Mouse (Mus musculus) spleen, postnatal 4 days (tissue): ENCODE results near the gene Cpm.
"Not testable (repeated sequence)": the region's sequence is repeated elsewhere in the genome, so short reads cannot be mapped to it uniquely, and the experiment has no call there.

ENCODE experiments used
- DNase-seq, 2 experiments: peaks; one replicate each; pipeline ENCODE4 v3.0.0; 2022; ENCODE audit warnings: low spot score in 2 of 2

The Cpm gene

DNA sequence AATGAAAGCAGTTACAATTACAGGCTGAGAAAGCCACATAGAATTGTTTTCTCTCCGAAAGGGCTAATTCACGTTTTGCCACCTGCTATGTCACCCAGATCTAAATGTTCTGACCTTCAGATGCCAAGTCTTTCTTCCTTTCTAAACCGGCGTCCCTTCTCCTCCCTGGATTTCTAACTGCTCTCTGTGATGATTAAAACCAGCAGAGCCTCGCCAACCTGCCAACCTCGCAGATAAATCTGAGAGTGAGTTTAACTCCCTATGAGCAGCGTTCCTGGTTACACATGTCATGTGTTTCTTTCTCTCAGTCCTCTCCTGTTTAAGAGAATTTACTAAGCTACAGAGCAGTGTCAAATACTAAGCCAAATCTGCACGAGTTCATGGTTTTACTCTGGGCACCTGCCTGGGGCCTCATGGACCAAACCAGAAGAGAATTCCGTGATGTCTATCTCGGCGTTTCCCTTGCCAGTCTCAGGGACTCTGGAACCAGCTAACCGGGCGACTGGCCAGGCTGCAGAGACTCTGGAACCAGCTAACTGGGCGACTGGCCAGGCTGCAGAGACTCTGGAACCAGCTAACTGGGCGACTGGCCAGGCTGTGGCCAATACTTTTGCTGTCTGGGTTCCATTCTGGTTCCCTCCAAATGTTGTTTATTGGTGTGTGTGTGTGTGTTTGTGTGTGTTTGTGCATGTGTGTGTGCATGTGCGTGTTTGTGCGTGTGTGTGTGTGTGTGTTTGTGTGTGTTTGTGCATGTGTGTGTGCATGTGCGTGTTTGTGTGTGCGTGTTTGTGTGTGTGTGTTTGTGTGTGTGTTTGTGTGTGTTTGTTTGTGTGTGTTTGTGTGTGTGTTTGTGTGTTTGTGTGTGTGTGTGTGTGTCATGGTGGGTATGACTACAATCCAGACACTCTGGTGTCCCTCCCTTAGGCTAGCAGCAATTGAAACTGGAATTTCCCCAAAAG, 89.1 kb downstream of the Cpm start:
- no peak for DNase-seq

DNA sequence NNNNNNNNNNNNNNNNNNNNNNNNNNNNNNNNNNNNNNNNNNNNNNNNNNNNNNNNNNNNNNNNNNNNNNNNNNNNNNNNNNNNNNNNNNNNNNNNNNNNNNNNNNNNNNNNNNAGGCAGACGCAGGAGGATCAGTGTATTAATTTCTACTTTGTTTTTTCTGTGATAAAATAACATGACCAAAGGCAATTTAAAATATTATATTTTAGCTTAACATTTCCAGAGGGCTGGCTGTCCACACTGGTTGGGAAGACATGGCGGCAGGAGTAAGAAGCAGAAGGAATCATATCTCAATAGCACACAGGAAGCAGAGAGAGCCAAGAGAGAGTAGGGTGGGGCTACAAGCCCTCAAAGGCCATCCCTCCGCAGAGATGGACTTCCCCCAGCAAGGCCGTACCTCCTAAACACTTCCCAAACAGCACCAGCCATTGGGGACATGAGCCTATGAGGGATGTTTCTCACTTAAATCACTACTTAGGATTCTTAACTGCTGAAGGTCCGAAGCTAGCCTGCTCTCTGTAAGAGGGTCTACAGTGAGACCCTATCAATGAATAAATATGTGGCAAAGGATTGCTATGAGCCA, 94.9 kb downstream of the Cpm start:
- no peak for DNase-seq

DNA sequence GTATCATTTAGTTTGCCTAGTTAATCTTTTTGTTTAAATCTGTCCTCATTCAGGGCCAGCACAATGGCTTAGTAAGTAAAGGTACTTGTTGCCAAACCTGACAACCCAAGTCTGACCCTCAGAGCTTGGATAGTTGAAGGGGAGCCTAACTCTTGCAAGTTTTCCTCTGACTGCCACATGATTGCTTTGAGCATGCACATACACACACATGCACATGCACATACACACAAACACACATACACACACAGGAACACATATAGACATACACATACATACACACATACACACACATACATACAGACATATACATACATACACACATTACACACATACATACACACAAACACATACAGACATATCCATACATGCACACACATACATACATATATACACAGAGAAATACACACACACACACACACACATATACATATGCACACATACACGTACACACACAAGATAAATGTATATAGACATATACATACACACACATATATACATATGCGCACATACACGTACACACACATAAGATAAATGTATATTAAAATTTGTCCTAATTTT, 95.6 kb downstream of the Cpm start:
- no peak for DNase-seq

DNA sequence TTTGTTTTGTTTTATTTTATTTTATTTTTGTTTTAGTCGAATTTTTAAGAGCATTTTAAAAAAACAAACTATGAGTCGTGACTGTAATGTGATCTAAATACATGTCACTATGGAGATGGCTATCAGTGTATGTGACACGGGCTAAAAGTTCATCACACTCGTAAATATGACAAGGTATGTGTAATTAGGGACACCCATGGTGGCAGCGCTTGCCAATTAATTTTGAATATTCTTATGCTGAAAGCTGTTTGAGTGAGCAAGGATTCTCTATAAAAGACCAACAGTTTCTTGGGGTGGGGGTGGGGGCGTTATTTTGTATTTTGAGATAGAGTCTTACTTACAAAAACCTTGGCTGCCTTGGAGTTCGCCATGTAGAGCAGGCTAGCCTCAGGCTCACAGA, 96.4 kb downstream of the Cpm start:
- DNase-seq, result no peak

DNA sequence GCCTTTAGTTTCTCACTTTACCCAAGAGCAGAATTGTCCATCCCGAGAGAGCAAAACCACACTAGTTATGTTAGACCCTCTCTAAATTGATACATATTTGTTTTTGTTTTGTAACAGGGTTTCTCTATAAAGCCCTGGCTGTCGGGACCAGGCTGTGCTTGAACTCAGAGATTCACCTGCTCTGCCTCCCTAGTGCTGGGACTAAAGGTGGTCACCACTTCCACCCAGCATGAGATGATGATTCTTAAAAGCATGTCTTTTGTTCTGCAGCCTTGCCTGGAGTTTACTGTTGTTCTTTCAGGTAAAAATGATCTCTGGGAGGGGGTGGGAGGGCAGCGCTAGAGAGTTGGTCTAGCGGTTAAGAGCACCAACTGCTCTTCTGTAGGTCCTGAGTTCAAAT, 97.0 kb downstream of the Cpm start:
- DNase-seq, result no peak

DNA sequence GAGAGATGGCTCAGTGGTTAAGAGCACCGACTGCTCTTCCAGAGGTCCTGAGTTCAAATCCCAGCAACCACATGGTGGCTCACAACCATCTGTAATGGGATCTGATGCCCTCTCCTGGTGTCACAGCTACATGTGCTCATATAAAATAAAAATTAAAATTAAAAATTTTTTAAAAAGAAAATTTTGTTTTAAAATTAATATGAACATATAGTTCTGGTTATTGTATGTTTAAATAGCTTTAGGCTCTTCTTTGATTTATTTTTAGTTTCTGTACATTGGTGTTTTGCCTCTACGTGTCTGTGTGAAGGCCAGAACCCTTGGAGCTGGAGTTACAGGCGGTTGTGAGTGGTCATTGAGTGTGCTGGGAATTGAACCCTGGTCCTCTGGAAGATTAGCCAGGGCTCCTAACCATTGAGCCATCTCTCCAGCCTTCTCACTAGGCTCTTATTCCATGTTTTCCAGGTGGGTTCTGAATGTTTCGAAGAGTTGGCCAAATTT, 97.6 kb downstream of the Cpm start:
- no peak for DNase-seq

DNA sequence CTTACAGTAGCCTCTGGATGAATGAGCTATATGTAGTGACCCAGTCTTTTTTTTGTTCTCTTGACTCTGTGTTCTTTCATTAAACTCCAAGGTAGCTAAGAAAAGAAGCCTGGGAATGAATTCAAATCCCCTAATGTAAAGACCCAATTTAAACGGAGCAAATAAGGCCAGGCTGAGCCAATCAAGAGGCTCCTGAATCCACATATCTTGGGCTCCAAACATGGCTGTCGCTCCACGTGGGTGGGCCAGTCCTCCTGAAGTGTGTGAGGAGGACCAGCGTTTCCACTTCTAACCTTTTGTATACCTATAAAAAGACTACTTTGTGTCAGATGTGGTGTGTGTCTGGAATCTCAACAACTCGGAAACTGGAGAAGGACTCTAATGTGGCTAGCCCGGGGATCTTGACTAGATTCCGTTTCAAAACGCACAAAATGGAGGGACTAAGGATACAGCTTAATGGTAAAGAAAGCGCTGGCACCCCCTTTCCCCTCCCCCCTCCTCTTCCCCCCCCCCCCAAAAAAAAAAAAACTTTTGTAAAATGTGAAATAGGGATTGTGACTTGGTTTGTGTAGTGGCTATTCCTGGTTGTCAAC, 98.3 kb downstream of the Cpm start:
- no peak for DNase-seq

DNA sequence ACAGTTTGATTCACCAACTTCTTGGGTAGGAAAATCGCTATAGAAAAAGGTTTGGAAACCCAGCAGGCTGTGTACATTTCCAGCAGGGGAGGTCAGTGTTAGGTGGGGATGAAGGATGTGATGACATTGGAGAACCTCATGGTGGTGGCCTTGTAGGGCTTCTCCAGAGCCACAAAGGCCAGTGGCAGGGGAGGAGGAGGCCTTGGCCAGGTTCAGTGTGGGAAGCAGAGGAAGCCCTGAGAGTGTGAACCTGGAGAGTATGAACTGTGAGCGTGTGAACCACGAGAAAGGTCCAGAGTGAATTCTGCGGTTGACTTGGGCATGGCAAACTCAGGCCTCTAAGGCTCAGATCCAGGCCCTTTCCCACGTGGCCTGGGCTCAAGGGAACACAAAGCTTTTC, 99.3 kb downstream of the Cpm start:
- DNase-seq, result no peak

DNA sequence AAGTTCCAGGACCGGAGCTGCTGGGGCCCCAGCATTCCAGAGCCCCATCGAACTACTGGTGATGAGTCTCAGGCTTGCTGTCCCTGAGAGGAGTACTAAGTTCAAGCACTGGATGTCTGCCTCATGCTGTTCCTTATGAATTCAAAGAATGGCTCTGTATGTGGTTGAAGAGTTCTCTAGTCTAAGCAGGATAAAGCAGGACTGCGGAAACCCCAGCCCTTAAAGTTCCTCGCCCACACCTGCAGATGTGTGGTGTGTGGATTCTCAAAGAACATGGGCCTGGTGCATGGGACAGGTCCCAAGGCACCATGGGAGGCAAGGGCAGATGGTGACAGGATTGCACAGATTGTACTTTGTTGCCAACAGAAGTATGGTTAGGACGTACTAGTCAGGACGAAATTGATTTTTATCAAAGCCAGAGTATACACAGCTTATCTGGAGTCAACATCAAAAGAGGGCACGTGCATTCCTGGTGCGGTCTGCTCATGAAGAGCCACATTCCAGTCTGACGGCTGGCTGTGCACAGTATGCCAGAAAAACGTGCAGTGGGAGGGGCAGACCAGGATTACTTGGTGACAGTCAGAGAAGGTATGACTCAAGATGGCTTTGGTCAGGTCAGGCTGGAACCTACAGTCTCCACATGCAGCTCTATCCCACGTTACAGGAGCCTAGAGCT, 100.0 kb downstream of the Cpm start:
- no peak for DNase-seq

DNA sequence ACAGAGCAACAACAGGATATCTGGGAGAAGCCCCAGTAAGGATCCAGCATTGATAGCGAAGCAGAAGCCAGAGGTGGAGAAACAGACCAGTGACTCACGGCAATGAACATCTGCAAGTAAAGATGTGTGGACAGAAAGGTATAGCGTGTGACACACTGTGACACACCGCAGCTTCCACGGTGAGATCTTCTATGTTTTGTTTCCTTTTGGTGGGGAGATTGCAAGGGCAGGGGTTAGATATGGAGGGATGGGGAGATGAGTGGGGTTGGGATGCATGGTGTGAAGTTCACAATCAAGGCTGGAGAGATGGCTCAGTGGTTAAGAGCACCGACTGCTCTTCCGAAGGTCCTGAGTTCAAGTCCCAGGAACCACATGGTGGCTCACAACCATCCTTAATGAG, 100.8 kb downstream of the Cpm start:
- DNase-seq, result no peak

DNA sequence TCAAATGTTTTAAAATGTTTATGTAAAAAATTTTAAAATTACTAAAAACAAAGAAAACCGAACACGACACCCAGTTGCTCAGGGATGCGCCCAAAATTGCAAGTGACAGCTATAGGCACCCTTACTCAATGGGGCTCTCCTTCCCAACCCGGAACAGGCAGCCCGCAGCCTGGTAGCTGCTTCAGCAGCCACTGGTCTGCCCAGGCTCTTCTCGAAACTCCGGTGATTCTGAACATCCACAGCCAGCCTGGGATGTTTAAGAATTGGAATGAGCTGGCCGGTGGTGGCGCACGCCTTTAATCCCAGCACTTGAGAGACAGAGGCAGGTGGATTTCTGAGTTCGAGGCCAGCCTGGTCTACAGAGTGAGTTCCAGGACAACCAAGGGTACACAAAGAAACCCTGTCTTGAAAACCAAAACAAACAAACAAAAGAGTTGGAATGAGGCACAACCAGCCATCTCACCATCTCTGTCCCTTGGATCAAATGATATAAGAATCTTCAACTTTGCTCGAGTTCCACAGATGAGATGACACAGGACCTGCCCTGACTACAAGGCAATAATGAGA, 101.4 kb downstream of the Cpm start:
- no peak for DNase-seq

DNA sequence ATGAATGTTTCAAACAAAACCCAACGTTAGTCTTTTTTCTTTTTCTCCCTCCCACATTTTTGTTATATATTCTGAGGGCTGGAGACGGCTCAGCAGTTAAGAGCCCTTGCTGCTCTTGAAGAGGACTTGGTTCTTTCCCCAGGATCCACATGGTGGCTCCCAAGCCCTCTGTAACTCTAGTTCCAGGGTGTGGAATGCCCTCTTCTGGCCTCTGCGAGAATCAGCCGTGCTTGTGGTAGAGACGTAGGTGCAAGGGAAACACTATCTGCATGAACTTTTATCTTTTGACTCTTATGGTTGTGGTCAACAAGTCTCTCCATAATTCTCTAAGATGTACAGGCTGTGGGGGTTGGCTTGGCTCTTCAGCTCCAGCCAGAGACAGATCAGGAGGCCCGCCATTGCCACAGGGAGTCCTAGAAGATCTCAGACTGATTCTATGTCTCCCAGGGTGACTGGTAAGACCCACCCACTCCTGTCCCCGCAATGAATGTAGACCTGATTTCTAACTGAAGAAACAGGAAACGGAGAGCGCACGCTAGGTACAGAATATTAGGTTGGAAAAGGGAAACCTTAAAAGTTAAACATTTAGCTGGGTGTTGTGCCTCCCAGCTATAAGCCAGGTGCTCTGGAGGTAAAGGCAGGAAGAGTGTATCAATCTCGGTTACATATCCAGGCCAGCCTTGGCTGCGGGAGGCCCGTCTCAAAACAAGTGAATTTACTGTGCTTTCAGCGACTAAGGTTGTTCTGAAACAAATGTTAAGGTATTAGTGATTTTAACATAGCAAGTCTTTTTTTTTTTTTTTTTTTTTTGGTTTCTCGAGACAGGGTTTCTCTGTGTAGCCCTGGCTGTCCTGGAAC, 102.2 kb downstream of the Cpm start:
- peak; percentile 62 to 73 for DNase-seq

DNA sequence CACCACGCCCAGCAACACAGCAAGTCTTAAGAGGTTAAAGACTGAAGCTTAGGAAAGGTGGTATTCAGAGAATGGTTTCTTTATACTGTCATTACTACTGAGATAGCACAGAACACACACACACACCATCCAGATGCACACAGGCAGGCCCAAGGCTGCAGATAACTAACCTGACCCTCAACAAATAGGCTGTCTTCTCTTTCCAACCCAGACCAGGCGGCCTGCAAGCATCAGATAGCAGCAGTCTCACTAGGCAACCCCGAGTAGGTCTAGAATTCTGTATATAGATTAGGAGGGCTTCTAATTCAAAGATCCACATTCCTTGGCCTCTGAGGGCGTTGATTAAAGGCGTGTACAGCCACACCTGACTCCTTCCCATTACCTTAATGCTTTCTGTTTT, 102.9 kb downstream of the Cpm start:
- DNase-seq, result peak in 1 of 2 experiments; percentile 54

DNA sequence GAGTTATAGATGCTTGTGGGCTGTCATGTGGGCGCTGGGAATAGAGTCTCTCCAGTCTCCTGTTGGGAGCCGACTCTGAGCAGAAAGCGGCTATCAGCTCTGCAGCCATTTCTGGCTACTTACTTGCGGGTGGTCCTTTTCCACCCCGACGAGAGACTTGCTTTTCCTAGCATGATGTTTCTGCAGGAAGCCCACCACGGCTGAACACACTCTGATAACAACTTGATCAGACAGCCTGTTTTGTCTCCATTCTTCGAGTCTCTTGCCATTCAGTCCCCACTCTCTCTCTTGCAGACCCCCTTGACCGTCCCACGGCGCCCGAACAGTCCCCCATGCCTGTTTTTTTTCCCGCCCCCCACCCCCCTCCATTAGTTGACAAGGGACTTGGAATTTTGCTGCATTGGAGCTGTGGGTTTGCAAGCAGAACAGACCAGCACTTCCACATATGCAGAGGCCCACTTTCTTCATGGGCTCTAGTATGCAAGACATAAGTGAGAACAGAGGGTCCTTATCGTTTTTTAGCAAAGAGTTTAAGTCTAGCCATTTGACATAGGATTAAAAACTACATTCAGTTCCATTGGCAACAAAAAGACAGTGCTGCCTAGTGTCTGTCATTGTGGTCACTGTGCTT, 103.8 kb downstream of the Cpm start:
- DNase-seq, result no peak

DNA sequence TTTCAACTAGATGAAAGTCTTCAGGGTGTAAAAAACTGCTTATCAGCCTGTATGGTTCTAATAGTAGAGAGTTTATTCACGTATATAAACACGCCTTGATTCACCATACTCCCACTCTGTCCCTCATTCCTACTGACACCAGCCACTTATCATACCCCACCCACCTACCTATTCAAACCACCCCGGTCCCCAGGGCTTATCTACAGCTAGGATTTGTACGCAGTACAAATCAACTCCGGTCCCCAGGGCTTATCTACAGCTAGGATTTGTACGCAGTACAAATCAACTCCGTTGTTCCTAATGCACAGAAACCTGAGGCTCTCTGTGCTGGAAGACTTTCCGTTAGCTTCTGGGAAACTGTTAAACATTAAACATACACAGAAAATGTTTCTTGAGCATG, 104.3 kb downstream of the Cpm start:
- DNase-seq, result not testable (repeated sequence)

DNA sequence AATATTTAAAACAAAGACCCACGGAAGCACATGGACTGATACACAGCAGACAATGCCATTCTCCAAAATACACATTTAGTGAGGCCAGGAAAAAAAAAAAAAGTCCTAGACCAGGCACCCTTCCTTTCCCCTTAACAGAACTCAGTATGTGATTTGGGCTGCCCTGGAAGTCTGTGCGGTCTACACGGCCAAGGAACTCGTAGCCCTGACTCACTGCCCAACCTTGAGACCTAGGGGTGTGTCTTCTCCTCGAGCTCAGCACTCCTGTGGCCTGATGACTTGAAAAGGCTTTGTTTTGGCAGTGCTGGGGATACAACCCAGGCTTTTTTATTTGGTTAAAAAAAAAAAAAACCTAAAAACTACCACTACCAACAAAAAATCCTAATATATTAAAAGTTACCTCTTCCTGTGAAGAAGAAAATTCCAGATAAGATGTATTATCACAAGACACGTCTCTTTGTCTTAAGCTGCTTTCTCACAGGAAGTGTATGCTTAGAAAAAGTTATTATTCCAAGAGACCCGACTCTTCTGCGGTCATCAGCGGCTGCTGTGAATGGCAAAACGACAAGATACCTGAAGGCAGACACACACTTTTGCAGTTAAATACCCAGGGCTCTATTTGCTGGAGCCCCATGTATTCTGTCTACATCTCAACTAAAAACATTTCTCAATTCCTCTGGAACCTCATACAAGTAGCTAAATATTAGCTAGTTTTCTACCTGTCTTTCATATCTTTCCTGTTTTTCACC, 105.0 kb downstream of the Cpm start:
- not testable (repeated sequence) for DNase-seq

DNA sequence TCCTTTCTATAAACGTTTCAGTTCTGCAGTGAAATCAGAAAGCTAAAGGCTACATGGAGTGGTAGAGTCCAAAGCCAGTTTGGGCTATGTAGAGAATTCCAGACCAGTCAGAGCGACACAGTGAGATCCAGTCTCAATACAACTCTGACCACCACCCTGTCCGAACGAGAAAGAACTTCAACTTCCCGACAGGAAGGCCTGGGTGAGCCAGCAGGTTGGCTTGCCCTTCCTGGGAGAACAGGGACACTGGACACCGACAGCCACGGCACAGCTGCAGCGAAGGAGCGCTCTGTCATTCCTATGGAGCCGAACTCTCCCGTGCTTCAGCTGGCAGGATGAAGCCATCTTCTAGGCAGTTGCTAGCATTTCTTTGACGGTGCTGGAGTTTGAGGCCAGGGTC, 106.1 kb downstream of the Cpm start:
- DNase-seq, result not testable (repeated sequence)

DNA sequence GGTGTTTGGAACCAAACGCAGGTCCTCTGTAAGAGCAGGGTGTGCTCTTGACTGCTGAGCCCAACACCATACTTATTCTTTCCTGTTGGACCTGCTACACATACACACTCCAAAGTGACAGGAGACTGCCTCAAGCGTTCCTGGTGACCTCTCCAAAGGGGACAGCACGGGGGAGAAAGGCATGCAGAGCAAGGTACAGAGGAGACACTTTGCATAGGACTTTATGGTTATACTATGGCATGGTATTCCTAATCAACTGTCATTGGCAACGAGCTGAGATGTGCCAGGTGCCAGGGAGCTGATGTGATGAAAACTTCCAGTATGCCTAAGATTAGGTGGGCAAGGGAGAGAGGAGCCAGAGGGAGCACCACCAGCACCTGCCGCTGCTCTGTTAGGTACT, 107.3 kb downstream of the Cpm start:
- no peak for DNase-seq
